Mouse (Mus musculus) adrenal gland (tissue): ENCODE results near the gene Cc2d1b.

ENCODE experiments used
- intact Hi-C: fragments of 180-260 bp; cut with DNase I; formaldehyde crosslinking; loops from one replicate; pipeline ENCODE4 v1.15.1; 2025

The Cc2d1b gene

GRCm38 (mm10) chr4:108635101-108635500 lies 15.4 kb downstream of the Cc2d1b start:
- intact Hi-C loops = no loop called here

- intact Hi-C loops = no loop called here
These were observed 18.0 kb downstream of the Cc2d1b start for GRCm38 (mm10) chr4:108637721-108638120.

DNA sequence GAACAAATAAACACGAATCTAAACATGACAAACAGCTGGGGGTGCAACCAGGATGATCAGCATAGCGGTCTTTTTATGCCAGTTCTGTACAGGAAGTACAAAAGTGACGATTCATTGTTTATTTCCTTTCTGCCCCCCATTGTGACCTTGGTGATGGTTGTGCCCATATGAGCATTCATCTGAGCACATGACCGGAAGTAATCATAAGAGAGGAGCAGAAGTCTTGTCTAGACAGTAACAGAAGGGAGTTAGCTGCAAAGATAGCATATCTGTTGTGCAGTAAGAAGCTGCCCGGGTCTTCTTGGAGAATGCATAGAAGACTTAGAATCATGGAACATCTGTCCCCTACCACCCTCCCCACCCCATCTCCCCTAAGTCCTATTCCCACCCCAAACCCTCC lies 19.0 kb downstream of the Cc2d1b start:
- intact Hi-C loops = no loop called here

DNA sequence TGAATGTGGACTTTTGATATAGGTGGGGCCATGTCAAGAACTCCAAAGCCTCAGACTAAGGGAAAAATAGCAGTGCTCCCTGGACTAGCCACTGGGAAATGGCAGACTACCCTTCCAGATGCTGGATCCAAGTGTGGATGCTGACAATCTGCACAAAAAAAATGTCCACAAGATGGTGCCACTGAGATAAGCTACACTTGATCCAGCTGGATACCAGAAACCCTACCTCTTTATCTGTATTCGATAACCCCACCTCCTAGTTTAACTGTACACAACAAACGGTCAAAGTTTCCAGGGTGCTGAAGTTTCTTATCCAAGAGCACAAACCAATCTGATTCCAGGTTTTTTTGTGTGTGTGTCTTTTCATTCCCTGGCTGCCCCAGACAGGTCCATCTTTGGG lies 44.7 kb downstream of the Cc2d1b start:
- intact Hi-C loops = no loop called here
